Mouse (Mus musculus): Measurements from ENCODE around the gene Dock9. TPM values are rescaled to one million over a fixed set of nuclear protein-coding genes. Genes with fewer than 3 reads are reported as not detected.
A peak's percentile ranks its signal among the peaks of the same experiment; 100 is the strongest.

Dock9 gene
- total and polyA plus RNA-seq, 2 experiments from 2014 or later: 4.1 to 20.5 TPM

- H3K4me2 ChIP-seq (ENCODE audit: low read depth, low read length): no peak overlapping the region
- no peak overlapping the region for H3K4me3 ChIP-seq (ENCODE audit: low read depth, low read length)
- no peaks in the 10 kb centered on the region for H3K9me3 ChIP-seq (replicated peaks; ENCODE audit: control insufficient read depth, low read length)
- no peak overlapping the region for H3K27ac ChIP-seq (ENCODE audit: low read depth)
- peaks cover 8% of the 10 kb centered on the region; the same call in 1 of the 2 replicates for H3K36me3 ChIP-seq (replicated peaks; ENCODE audit: control insufficient read depth, insufficient read depth, low read length)
- H3K9ac ChIP-seq (replicated peaks; ENCODE audit: low read depth, low read length): no peak overlapping the region
- DNase-seq (ENCODE audit: low spot score): no peak
- TF ChIP-seq CTCF (IDR thresholded peaks at IDR 0.05; ENCODE audit: low read depth) (no peak), EP300 (IDR thresholded peaks at IDR 0.05; ENCODE audit: low read depth) (no peak)
- WGBS: 89% methylated on average over 21 of the region's 21 CpGs
- no peaks in the 10 kb centered on the region for H3K27me3 ChIP-seq (ENCODE audit: control insufficient read depth, insufficient read depth, low read length)
- no peaks in the 10 kb centered on the region; the same call in 1 of the 2 replicates for H3K4me1 ChIP-seq (ENCODE audit: control insufficient read depth, insufficient read depth)
- no peak for ATAC-seq (ENCODE audit: insufficient read depth, low read depth)
Measured at GRCm38 (mm10) chr14:121556401-121557315, 241.0 kb downstream of the Dock9 start.

DNA sequence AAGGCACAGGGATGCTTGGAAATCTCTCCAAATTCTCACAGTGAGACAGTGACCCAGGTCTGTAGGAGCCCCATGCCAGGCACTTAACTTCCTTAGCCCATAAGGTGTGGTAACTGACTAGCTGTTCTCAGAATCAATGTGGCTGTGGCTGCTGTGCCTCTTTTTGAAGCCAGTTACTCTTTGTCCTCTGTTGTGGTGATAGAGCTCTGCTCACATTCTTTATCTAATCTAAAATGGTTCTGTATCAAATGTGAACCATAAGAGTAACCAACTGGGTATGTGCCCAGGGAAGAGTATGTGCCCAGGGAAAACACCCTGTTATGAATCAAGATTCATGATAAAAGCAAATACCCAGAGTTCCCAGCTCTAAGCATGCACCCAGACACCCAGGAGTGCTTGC, 243.9 kb downstream of the Dock9 start:
- Histone ChIP-seq H3K4me2 (ENCODE audit: low read depth, low read length) (no peak overlapping the region), H3K9ac (replicated peaks; ENCODE audit: low read depth, low read length) (no peak overlapping the region), H3K4me3 (ENCODE audit: low read depth, low read length) (no peak overlapping the region), H3K27ac (ENCODE audit: low read depth) (no peak overlapping the region), H3K9me3 (replicated peaks; ENCODE audit: control insufficient read depth, low read length) (no peaks in the 10 kb centered on the region), H3K36me3 (replicated peaks; ENCODE audit: control insufficient read depth, insufficient read depth, low read length) (peaks cover 6% of the 10 kb centered on the region; the same call in 1 of the 2 replicates), H3K4me1 (ENCODE audit: control insufficient read depth, insufficient read depth) (no peaks in the 10 kb centered on the region; the same call in 1 of the 2 replicates), H3K27me3 (ENCODE audit: control insufficient read depth, insufficient read depth, low read length) (no peaks in the 10 kb centered on the region)
- no peak for DNase-seq (ENCODE audit: low spot score)
- no peak for ATAC-seq (ENCODE audit: insufficient read depth, low read depth)
- TF ChIP-seq CTCF (IDR thresholded peaks at IDR 0.05; ENCODE audit: low read depth): no peak
- TF ChIP-seq EP300 (IDR thresholded peaks at IDR 0.05; ENCODE audit: low read depth): no peak

- TF ChIP-seq CTCF (IDR thresholded peaks at IDR 0.05; ENCODE audit: low read depth) (no peak), EP300 (IDR thresholded peaks at IDR 0.05; ENCODE audit: low read depth) (no peak)
- 84% methylated on average over 5 of the region's 5 CpGs for WGBS
Measured at GRCm38 (mm10) chr14:121552586-121552985, 245.1 kb downstream of the Dock9 start.

GRCm38 (mm10) chr14:121549834-121550233, 247.8 kb downstream of the Dock9 start:
- no peak for TF ChIP-seq CTCF (IDR thresholded peaks at IDR 0.05; ENCODE audit: low read depth)
- TF ChIP-seq EP300 (IDR thresholded peaks at IDR 0.05; ENCODE audit: low read depth): no peak
- DNase-seq (ENCODE audit: low spot score): no peak
- H3K36me3 ChIP-seq (replicated peaks; ENCODE audit: control insufficient read depth, insufficient read depth, low read length): peaks cover 3% of the 10 kb centered on the region; the same call in 1 of the 2 replicates
- H3K9me3 ChIP-seq (replicated peaks; ENCODE audit: control insufficient read depth, low read length): no peaks in the 10 kb centered on the region
- H3K27ac ChIP-seq (ENCODE audit: low read depth): no peak overlapping the region
- H3K4me1 ChIP-seq (ENCODE audit: control insufficient read depth, insufficient read depth): no peaks in the 10 kb centered on the region; the same call in 1 of the 2 replicates
- no peak overlapping the region for H3K4me2 ChIP-seq (ENCODE audit: low read depth, low read length)
- no peaks in the 10 kb centered on the region for H3K27me3 ChIP-seq (ENCODE audit: control insufficient read depth, insufficient read depth, low read length)
- H3K9ac ChIP-seq (replicated peaks; ENCODE audit: low read depth, low read length): no peak overlapping the region
- WGBS: 81% methylated on average over 6 of the region's 6 CpGs
- no peak for ATAC-seq (ENCODE audit: insufficient read depth, low read depth)
- H3K4me3 ChIP-seq (ENCODE audit: low read depth, low read length): no peak overlapping the region

More at GRCm38 (mm10) chr14:121552586-121552985, 245.1 kb downstream of the Dock9 start:
- ATAC-seq (ENCODE audit: insufficient read depth, low read depth) (no peak), DNase-seq (ENCODE audit: low spot score) (no peak)
- Histone ChIP-seq H3K9me3 (replicated peaks; ENCODE audit: control insufficient read depth, low read length) (no peaks in the 10 kb centered on the region), H3K4me1 (ENCODE audit: control insufficient read depth, insufficient read depth) (no peaks in the 10 kb centered on the region; the same call in 1 of the 2 replicates), H3K4me3 (ENCODE audit: low read depth, low read length) (no peak overlapping the region), H3K4me2 (ENCODE audit: low read depth, low read length) (no peak overlapping the region), H3K36me3 (replicated peaks; ENCODE audit: control insufficient read depth, insufficient read depth, low read length) (peaks cover 3% of the 10 kb centered on the region; the same call in 1 of the 2 replicates), H3K27ac (ENCODE audit: low read depth) (no peak overlapping the region), H3K9ac (replicated peaks; ENCODE audit: low read depth, low read length) (no peak overlapping the region), H3K27me3 (ENCODE audit: control insufficient read depth, insufficient read depth, low read length) (no peaks in the 10 kb centered on the region)

- Histone ChIP-seq H3K4me1 (ENCODE audit: control insufficient read depth, insufficient read depth) (no peaks in the 10 kb centered on the region), H3K27me3 (ENCODE audit: control insufficient read depth, insufficient read depth, low read length) (no peaks in the 10 kb centered on the region), H3K4me2 (ENCODE audit: low read depth, low read length) (no peak overlapping the region), H3K9ac (replicated peaks; ENCODE audit: low read depth, low read length) (no peak overlapping the region), H3K9me3 (replicated peaks; ENCODE audit: control insufficient read depth, low read length) (no peaks in the 10 kb centered on the region), H3K27ac (ENCODE audit: low read depth) (no peak overlapping the region), H3K4me3 (ENCODE audit: low read depth, low read length) (no peak overlapping the region), H3K36me3 (replicated peaks; ENCODE audit: control insufficient read depth, insufficient read depth, low read length) (peaks cover 3% of the 10 kb centered on the region; the same call in 1 of the 2 replicates)
- ATAC-seq (ENCODE audit: insufficient read depth, low read depth) (peak; percentile 57), DNase-seq (ENCODE audit: low spot score) (peak; percentile 12)
- TF ChIP-seq CTCF (IDR thresholded peaks at IDR 0.05; ENCODE audit: low read depth): no peak
- no peak for TF ChIP-seq EP300 (IDR thresholded peaks at IDR 0.05; ENCODE audit: low read depth)
- 40% methylated on average over 7 of the region's 7 CpGs for WGBS
Measured at GRCm38 (mm10) chr14:121547745-121548144, 249.9 kb downstream of the Dock9 start.

Data from heart, postnatal 0 days (tissue).